Mouse (Mus musculus) intestine, embryonic 14.5 days (tissue): ENCODE measurements at regions not wholly inside any gene's neighbourhood (a gene's known extent, or its start where the extent isn't known, plus 50 kb on each side); places are given as distances from the start of the nearest gene placed in this dataset.

Experiments used
- ATAC-seq: fragments of 200-750 bp; cut with Nextera tagmentation; replicated peaks from 2 replicates; pipeline ENCODE4 v1.8.0; 2017; ENCODE audit warnings: low read depth, moderate number of reproducible peaks, moderate TSS enrichment, moderate library complexity; ENCODE audit not compliant: low FRiP score, low TSS enrichment
- DNase-seq: peaks from one replicate; pipeline ENCODE4 v3.0.0-alpha.2; 2018; ENCODE audit warnings: low spot score
- H3K27ac ChIP-seq: fragments of 300-500 bp; sonication (generic); 2 replicates; pipeline ENCODE4 v1.5.1; 2014; ENCODE audit warnings: low read depth, mild to moderate bottlenecking, control low read depth
- H3K27me3 ChIP-seq: fragments of 300-500 bp; sonication (generic); replicated peaks from 2 replicates; pipeline ENCODE4 v1.6.1; 2014; ENCODE audit warnings: low read length, control low read depth; ENCODE audit not compliant: control insufficient read depth, insufficient read depth
- H3K36me3 ChIP-seq: fragments of 300-500 bp; sonication (generic); 2 replicates; pipeline ENCODE4 v1.6.1; 2014; ENCODE audit warnings: low read length, control low read depth; ENCODE audit not compliant: control insufficient read depth, insufficient read depth
- H3K4me1 ChIP-seq: fragments of 300-500 bp; sonication (generic); replicated peaks from 2 replicates; pipeline ENCODE4 v1.6.1; 2014; ENCODE audit warnings: low read length, control low read depth, mixed read lengths; ENCODE audit not compliant: control insufficient read depth, insufficient read depth
- H3K4me2 ChIP-seq: fragments of 300-500 bp; sonication (generic); 2 replicates; pipeline ENCODE4 v1.6.1; 2014; ENCODE audit warnings: low read length
- H3K4me3 ChIP-seq: fragments of 300-500 bp; sonication (generic); 2 replicates; pipeline ENCODE4 v1.5.1; 2014; ENCODE audit warnings: low read depth, low read length, control low read depth, mixed read lengths
- H3K9ac ChIP-seq: fragments of 300-500 bp; sonication (generic); 2 replicates; pipeline ENCODE4 v1.6.1; 2014; ENCODE audit warnings: mild to moderate bottlenecking, low read length
- H3K9me3 ChIP-seq: fragments of 300-500 bp; sonication (generic); 2 replicates; pipeline ENCODE4 v1.6.1; 2016; ENCODE audit warnings: low read length, control low read depth; ENCODE audit not compliant: control insufficient read depth
- WGBS: fragments of 180-500 bp; shearing (Covaris S2); extraction: QIAGEN DNeasy Blood & Tissue Kit; methylation state at CpG from one replicate; pipeline ENCODE4 v1.1.7; 2014; 5-methylcytosine and 5-hydroxymethylcytosine counted together

GRCm38 (mm10) chr14:47920638-47921347, 199.8 kb upstream of the Peli2 start:
- 89% methylated on average over 9 of the region's 9 CpGs for WGBS

GRCm38 (mm10) chr14:47921811-47922277, 198.8 kb upstream of the Peli2 start:
- H3K4me2 ChIP-seq = no peak overlapping the region
- no peak for DNase-seq
- no peaks in the 10 kb centered on the region for H3K4me1 ChIP-seq
- H3K27ac ChIP-seq = no peak overlapping the region
- H3K4me3 ChIP-seq = no peak overlapping the region
- 32% methylated on average over 10 of the region's 10 CpGs for WGBS
- no peaks in the 10 kb centered on the region for H3K27me3 ChIP-seq
- no peak overlapping the region for H3K9ac ChIP-seq
- ATAC-seq = no peak
- no peaks in the 10 kb centered on the region for H3K9me3 ChIP-seq
- H3K36me3 ChIP-seq = no peaks in the 10 kb centered on the region

More at GRCm38 (mm10) chr14:47920638-47921347, 199.8 kb upstream of the Peli2 start:
- Histone ChIP-seq H3K4me2 (no peak overlapping the region), H3K4me1 (no peaks in the 10 kb centered on the region), H3K9me3 (no peaks in the 10 kb centered on the region), H3K27me3 (no peaks in the 10 kb centered on the region), H3K4me3 (no peak overlapping the region), H3K9ac (no peak overlapping the region), H3K36me3 (no peaks in the 10 kb centered on the region), H3K27ac (no peak overlapping the region)
- ATAC-seq (no peak), DNase-seq (no peak)

DNA sequence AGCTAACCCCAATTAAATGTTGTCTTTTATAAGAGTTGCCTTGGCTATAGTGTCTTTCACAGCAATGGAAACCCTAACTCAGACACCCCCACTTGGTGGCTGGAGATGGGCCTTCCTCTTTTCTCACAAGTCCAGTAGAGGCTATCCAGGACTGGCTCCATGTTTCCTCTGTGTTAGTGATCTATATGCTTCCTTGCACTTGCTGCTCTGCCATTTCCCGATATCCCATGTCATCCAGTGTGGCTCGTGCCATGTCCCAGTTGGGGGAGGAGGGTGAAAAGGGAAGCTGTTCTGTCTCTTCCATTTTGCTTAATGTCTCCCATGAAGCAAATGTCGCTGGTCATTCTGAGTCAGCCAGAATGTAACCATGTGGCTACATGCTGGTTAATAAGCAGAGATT, 194.2 kb upstream of the Peli2 start:
- H3K4me1 ChIP-seq = no peaks in the 10 kb centered on the region
- 88% methylated on average over 3 of the region's 3 CpGs for WGBS
- H3K9ac ChIP-seq = no peak overlapping the region
- no peak for ATAC-seq
- no peak overlapping the region for H3K4me2 ChIP-seq
- DNase-seq = no peak
- no peaks in the 10 kb centered on the region for H3K36me3 ChIP-seq
- no peak overlapping the region for H3K4me3 ChIP-seq
- no peaks in the 10 kb centered on the region for H3K27me3 ChIP-seq
- no peak overlapping the region for H3K27ac ChIP-seq
- H3K9me3 ChIP-seq = no peaks in the 10 kb centered on the region

GRCm38 (mm10) chr14:47935401-47935800, 185.2 kb upstream of the Peli2 start:
- Histone ChIP-seq H3K27me3 (no peaks in the 10 kb centered on the region), H3K4me2 (no peak overlapping the region), H3K4me1 (no peaks in the 10 kb centered on the region), H3K36me3 (no peaks in the 10 kb centered on the region), H3K9me3 (0 out of 2 replicates have a peak, but pooled peaks cover 2% of the 10 kb centered on the region), H3K4me3 (no peak overlapping the region), H3K9ac (no peak overlapping the region), H3K27ac (no peak overlapping the region)
- DNase-seq = no peak
- ATAC-seq = no peak
- 97% methylated on average over 6 of the region's 6 CpGs for WGBS

- 79% methylated on average over 7 of the region's 7 CpGs for WGBS
- no peak for DNase-seq
Observed at GRCm38 (mm10) chr14:47937081-47937651, 183.5 kb upstream of the Peli2 start.

DNA sequence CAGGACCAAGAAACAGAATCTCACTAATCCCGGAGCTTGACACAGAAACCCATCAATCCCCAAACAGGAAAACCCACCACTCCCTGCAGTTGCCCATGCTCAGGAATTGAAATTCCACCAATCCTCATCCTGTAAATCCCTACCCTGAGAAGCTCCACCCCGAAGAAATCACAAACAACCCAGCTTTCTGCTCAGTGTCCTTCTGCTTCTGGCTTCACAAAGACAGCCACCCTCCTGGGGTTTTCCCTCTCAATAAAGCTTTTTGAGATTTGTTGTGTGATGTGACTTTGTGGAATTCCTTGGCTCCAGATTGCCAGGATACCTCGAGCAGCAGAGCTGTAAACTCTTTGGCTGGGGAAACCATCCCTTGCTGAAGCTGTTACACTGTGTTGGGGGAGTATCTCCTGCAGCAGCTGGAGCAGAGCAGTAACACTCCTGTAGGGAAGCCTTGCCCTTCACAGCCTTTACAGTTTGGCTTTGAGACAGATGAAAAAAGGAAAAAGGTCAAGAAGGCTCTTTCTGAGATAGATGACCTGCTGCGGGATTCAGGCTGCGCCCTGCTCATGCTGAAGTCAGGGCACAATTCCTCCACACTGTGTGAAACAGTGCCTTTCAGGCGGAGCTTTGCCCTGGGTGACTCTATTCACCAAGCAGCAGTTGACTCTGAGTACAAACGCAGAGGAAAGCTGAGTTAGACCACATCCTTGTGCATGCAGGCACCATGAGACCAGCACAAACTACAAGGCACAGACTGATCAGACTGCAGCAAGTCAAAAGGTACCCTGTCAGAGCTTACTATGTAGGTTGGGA, 180.6 kb upstream of the Peli2 start:
- Histone ChIP-seq H3K27ac (no peak overlapping the region), H3K4me3 (no peak overlapping the region), H3K4me2 (no peak overlapping the region), H3K27me3 (no peaks in the 10 kb centered on the region), H3K9me3 (0 out of 2 replicates have a peak, but pooled peaks cover 2% of the 10 kb centered on the region), H3K4me1 (no peaks in the 10 kb centered on the region), H3K36me3 (no peaks in the 10 kb centered on the region), H3K9ac (no peak overlapping the region)
- 52% methylated on average over 7 of the region's 7 CpGs for WGBS
- ATAC-seq = no peak
- no peak for DNase-seq

More at GRCm38 (mm10) chr14:47937081-47937651, 183.5 kb upstream of the Peli2 start:
- H3K27me3 ChIP-seq = no peaks in the 10 kb centered on the region
- 0 out of 2 replicates have a peak, but pooled peaks cover 2% of the 10 kb centered on the region for H3K9me3 ChIP-seq
- H3K9ac ChIP-seq = no peak overlapping the region
- no peak overlapping the region for H3K27ac ChIP-seq
- no peak for ATAC-seq
- no peak overlapping the region for H3K4me2 ChIP-seq
- H3K4me3 ChIP-seq = no peak overlapping the region
- no peaks in the 10 kb centered on the region for H3K4me1 ChIP-seq
- H3K36me3 ChIP-seq = no peaks in the 10 kb centered on the region

GRCm38 (mm10) chr14:47942671-47943070, 178.0 kb upstream of the Peli2 start:
- DNase-seq (no peak), ATAC-seq (no peak)
- Histone ChIP-seq H3K27ac (no peak overlapping the region), H3K4me1 (no peaks in the 10 kb centered on the region), H3K27me3 (no peaks in the 10 kb centered on the region), H3K4me3 (no peak overlapping the region), H3K4me2 (no peak overlapping the region), H3K36me3 (no peaks in the 10 kb centered on the region), H3K9ac (no peak overlapping the region), H3K9me3 (0 out of 2 replicates have a peak, but pooled peaks cover 2% of the 10 kb centered on the region)

- no peaks in the 10 kb centered on the region for H3K9me3 ChIP-seq
- no peak overlapping the region for H3K27ac ChIP-seq
- no peaks in the 10 kb centered on the region for H3K27me3 ChIP-seq
- DNase-seq = no peak
- H3K4me2 ChIP-seq = no peak overlapping the region
- H3K4me3 ChIP-seq = no peak overlapping the region
- no peaks in the 10 kb centered on the region for H3K4me1 ChIP-seq
- H3K36me3 ChIP-seq = no peaks in the 10 kb centered on the region
- WGBS = 92% methylated on average over 1 of the region's 1 CpGs
- ATAC-seq = no peak
- no peak overlapping the region for H3K9ac ChIP-seq
Observed at GRCm38 (mm10) chr14:47944595-47944994, 176.0 kb upstream of the Peli2 start.
